Mouse (Mus musculus) adrenal gland, postnatal 0 days (tissue): ENCODE measurements around the gene Tmem242. TPM values are rescaled to one million over a fixed set of nuclear protein-coding genes. Genes with fewer than 3 reads are reported as not detected.

Experiments used
- microRNA-seq: library from miRNA; unstranded; fragments of <30 nt; microRNA quantifications from one replicate; pipeline ENCODE4, GENCODE M21; 2016; ENCODE audit warnings: borderline replicate concordance; ENCODE audit not compliant: insufficient number of aligned reads
- polyA plus RNA-seq: library from polyadenylated mRNA; unstranded; fragments of >200 nt; fragmentation: Nextera tagmentation; extraction: Ambion mirVana; gene quantifications from 2 replicates; pipeline ENCODE4 v1.2.1, GENCODE M21; 2015

Tmem242 gene
- polyA plus RNA-seq = 172 and 233 TPM in 2 replicates

GRCm38 (mm10) chr17:5440159-5440971, at the start of gene Tmem242:
Tmem242 (minus strand) TSS chr17:5440259.

GRCm38 (mm10) chr17:5418545-5418944, 21.5 kb downstream of the Tmem242 start, which contains the start of gene Ldhal6b:
Ldhal6b (minus strand) TSS chr17:5418767.

Small RNA genes lying within 50 kb of the gene (microRNA-seq; reads per million reads assigned to microRNA genes)
- gene Gm22475 = not detected

Other genes with a start within 250 kb of the Tmem242 start
- gene Ldhal6b, start 21.5 kb downstream of the Tmem242 start, polyA plus RNA-seq = not detected in 2 replicates
- 4.5 and 5.6 TPM in 2 replicates for gene Zdhhc14, start 52.3 kb upstream of the Tmem242 start, polyA plus RNA-seq